Mouse (Mus musculus) naive thymus-derived CD4-positive, alpha-beta T cell, adult 2 months (primary cell): ENCODE data around the gene Otor.

Source experiments
- DNase-seq: peaks from one replicate; pipeline ENCODE4 v3.0.0-alpha.2; 2011; ENCODE audit warnings: low read depth

Gene Otor

DNA sequence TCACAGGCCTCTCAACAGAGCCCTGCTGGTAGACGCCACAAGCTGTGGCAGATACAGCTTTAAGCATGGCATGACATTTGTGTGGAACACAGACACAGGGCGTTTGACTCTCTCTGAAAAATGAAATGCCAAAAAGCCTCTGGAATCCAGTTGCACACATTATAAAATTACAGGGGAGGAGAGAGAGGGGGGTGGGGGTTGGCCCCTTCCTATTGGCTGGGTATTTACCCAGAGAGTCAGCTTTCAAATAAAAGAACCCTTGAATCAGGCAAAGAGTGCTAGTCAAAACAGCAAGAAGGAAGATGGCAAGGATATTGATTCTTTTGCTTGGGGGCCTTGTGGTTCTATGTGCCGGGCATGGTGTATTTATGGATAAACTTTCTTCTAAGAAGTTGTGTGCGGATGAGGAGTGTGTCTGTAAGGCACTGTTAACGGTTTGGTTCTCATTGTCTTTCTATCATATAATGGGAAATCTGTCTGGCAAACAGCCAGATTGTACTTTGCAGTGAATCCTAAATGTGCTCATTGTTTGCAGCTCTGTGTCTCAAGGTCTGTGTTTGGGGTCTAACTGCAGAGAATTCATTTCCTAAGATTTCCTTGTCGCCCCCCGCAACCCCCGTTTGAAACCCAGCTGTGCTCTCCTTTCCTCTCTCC lies at the start of gene Otor:
Otor (plus strand) TSS at position 276 of the 654 bp plus-strand sequence.
- no peak for DNase-seq

DNA sequence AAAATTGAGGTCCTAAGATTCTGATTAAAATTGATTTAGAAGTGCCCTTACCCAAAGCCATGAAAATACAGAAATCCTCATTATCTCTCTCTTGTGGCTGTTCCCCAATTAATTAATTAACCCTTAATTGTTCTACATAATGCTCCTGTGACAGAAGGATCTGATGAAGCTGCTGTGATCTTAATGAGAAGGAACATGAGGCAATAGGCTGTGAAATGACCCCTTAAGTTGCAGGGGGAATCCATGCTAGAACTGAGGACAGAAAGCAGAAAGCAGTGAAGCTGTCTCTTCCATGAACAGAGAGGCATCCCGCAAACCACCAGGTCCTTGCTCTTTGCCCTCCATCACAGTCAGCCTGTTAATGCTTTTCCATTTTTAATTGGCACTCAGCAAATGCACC lies 47.0 kb upstream of the Otor start:
- no peak for DNase-seq

DNA sequence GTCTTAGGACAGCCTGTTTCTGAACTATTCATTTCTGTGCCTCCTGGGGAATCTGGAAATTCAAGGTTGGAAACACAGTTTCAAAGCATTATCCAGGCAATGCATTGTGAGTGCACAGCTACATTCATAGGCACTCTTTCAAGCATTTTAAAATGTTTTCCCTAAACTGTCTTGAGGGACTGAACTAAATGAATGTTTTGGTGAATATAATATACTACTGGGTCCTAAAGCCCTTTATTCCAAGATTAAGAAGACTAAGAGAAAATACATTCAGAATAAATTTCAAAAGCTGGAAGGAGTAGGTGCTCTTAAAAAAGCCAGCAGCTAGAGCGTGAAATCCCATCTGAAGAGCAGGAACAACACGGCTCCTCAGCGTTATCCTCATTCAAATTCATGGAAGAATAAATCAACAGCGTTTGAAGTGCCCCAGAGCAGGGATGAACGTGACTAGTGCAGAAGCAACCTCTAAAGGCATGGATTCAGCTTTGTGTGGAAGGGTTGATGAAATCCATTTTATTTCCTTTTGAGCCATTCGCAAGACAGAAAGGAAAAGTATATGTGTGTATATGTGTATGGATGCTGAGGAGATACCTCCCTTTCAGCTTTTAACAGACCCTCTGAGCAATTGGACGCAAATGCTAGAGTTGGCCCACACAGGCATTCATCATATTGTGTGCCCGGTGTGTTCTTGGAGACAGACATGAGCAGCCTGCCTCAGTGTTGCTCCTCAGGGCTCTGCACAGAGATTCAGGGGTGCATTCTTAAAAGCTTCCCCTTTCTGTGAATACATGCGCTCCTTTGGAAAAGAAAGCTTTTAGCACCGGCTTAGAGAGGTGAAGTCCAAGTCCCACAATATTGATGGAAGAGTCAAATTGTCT lies 45.7 kb upstream of the Otor start:
- no peak for DNase-seq

DNA sequence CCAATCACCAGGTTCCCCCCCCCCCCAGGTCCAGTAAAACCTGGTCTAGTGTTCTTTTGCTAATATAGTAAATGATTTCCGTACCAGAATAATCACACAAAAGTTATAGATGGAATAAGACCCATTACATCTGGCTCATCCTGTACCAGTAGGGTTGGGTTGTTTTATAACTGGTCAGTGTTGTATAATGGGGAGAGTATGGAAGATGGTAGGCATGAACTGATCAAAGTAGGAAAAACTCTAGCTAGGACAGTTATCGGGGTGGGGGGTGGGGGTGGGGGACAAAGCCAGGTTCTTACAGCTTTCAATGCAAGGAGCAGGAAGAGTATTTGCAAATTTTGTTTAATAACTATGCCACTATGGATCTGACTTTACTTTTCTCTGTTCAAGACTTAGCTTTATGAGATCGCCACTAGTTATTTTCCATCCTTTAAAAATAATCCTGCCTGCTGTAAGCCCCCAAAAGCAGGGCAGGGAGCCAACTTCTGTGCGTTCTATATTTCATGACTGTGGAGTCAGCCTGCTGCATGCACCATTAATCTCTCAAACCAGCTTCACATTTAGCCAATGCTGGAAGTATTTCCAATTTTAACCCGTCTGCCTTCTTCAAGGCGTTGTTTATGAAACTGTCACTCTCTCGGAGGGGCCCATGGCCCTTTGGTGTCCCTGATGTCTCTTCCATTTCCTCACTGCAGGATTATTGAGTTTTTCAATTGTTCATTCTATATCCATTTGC lies 43.8 kb upstream of the Otor start:
- DNase-seq = no peak

DNA sequence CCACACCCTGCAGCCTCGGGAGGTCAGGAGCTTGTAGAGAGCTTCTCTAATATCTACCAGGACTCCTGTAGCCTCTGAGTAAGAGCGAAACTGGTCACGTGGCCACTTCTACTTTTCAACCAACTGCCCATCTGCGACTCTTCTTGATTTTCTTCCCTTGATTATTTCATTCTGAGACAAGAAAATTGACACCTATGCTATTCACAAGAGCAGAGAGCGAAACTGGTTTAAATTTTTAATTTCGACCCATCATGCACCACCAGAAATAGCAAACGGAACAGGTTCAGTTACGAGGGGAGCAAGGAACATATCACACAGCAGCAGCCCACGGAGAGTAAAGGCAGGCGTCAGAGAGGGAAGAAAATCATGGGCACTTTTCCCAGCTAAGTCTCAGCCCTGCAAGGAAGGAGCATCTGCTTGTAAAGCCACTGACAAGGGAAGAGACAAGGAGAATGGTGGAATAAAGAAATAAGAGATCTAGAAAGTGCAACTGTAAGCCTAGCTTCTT lies 43.1 kb upstream of the Otor start:
- no peak for DNase-seq

DNA sequence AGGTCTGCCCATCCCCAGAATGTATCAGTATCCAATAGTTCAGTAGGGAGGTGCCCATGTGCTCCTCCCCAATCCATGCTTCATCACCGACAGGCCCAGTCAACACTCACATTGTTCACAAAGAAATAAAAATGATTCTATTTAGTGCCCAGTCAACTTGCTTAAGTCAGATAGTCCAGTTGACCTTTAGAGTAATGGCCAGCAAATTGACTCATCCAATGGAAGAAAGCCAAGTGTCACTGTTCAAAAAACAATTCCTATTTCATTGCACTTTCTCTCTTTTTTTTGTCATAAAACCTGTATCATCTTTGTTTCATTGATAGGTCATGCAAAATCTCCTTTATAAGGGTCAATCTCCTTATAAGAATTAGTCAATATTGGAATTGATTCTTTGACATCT lies 36.7 kb upstream of the Otor start:
- DNase-seq = no peak

DNA sequence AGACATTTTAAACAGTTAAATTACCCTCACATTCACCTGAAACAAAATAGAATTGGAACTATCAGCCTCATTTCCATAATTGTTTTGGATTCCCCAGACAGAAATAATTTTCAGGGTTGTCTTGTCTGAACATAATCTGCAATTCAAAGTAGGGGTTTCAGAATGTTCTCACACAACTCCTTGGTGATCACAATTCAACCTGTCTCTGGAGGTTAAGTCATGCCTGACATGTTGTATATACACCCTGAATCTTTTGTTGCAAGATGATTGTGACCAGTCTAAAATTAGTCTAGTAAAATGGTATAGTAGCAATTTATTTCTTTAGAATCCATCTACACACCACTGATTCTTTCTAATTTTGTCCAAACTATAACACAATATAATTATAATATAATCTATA lies 23.0 kb upstream of the Otor start:
- DNase-seq = no peak

DNA sequence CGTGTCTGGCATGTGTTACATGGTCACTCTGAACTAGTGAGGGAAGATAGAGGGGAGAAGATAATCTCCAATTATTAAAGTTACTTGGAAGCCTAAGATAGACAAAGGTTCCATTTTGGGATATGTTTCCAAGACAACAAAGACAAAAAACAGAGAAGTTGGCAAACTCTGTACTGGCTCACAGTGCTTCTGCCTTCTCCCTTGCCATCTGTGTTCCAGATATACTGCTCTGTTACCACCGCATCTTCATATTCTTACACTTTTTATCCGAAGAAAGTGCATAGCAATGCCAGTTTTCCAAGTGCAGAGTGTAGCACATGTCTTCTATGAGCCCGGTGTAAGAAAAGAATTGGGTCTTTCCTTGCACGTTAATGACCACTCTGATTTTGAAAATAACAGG lies 21.5 kb upstream of the Otor start:
- DNase-seq = no peak

DNA sequence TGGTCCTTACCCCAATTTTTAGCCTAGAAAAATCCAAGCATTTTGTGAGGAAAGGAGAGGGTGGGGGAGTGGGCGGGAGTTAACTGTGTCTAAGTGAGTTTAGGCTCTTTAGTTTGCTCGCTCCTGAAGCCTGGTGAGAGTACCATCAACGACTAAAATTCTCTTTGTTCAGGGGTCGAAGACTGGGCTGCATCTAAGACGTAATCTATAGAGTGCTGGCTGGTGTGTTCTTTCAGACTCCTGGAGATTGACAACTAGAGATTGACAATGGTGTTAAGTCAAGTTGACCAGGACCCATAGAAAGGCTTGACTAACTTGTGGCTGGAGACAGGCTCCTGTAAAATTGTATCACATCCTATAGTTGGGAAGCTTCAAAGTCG lies 15.9 kb upstream of the Otor start:
- DNase-seq = no peak

DNA sequence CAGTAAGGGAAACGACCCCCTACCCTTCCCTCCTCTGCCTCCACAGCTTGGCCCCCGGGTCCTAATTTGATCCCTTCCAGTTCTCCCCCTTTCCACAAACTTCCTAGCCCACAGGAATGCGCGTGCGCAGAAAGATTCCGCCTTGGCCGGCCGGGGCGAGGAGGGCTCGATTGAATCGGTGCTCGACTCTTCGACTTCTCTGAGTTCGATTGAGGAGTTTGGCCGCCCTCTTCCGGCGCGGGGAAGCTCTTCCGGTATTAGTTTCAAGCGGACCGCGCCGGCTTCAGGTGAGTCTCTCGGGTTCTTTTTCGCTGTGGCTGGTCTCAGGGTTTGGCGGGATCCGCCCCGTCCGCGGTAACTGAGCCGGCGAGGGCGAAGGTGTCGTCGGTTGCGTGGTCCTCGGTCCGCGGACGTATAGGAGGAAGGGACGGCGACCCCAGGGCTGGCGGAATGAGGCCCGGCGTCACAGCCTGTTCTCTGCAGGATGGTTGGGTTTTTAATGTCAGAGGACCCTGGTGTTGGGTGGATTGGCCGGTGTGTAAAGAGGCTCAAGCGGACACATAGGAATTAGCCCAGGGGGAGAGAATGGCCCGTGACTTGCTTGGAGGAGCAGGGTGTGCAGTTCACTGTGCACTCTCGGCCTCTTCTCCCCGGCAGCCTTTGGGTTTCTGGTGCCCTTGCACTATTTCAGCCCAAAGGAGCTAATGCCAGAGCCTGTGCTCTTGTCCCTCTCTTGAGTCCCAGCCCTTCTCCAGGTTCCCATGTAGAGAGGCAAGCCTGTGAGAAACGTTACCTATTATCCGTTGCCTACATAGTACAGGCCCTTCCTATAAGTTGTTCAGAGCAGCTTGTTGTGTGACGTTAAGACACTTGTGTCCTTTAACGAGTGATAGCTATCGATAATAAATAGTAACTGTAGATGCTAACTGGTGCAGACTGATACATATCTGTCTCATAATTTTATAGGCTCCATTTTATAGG lies 15.2 kb upstream of the Otor start, which contains the start of gene Snrpb2:
Snrpb2 (plus strand) TSS at position 228 of the 981 bp plus-strand sequence.
- DNase-seq = peak; percentile 87

DNA sequence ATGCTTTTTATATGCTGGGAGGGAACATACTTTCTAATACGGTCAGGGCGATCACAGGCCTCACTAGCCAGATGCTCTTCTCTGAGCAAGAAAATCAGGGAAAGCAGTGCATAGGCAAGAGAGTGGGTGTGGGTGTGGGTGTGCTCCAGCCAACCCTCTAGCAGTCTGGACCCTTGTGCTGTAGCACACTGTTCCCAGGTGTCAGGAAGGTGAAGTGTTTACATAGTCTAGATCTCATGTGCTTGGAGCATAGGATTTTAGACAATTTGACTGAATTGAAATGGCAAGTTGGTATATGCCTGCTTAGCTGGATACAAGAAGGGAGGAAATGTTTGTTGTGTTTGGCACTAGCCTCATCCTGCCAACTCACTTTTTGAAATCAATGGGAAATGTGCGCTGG lies 12.4 kb upstream of the Otor start:
- DNase-seq = no peak

DNA sequence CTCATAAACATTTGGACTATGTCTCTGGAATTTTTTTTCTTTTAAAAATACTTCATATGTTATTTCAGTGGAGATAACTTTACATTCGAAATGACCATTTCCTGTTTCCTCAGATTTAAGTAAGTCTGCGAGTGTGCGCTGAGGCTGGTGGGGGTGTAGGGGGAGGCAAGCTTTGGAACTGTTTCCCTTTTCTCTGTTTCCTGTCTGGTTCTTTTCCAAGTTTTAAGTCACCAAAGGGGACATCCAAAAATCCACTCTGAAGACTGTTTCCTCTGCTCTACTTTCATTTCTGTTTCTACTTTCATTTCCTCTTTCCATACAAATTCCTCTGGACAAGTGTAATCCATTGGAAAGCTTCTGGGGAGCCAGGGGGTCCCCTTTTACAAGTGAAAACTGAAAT lies 3.4 kb downstream of the Otor start:
- no peak for DNase-seq

DNA sequence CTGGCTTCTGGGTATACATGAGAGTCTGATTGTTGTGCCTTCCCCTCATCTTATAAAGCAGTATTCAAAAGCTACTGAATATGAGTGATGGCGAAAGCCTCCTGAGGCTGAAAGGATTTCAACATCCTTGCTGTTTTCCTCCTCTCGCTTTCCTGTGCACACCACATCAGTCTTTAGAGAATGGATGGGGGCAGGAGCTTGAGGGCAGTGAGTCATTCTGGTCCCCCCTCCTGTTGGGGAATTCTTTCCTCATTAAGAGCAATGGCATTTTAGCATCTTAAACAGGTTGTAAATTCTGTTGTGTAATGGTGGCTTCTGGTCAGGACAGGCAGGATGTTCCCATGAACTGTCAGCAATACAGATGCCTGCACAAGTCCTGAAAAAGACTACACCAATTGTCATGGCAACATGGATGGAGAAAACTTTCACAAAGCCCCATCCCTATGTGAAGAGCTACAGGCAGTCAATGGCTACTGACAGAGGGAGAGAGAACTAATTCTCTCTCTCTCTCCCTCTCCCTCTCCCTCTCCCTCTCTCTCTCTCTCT lies 6.7 kb downstream of the Otor start:
- DNase-seq = no peak

DNA sequence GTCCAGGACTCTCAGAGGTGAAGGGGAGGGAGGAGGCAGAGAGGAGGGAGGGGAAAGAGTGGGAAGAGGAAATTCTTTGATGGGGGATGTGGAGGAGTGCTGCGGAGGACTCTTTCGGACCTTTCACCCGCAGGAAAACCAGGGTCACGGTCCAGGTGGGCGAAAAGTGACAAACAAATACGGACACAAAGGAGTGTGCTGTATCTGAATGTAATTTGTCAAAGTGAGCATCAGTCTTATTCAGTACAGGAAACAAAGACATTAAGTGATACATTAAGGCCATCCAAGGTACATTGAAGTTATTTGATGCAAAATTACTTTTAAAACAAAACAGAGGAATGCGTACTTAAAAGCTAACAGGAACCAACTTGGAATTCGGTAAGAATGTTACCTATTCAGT lies 11.6 kb downstream of the Otor start:
- no peak for DNase-seq

DNA sequence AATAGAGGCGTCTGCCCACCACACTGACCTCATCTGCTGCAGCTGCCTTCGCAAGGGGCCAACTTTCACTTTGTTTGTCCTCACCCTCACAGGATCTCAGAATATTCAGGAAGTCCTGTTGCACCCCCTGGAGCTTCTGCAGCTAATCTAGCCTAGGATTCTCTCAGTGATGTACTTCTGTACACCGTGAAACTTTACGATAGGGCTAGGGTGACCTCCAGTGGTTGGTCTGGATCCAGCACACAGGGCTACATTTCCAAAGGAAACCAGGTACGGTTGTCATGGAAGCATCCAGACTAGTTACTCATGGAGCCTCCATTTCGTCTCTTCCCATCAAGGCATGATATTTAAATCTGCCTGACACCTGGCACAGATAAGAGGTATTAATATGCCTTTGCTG lies 15.5 kb downstream of the Otor start:
- no peak for DNase-seq

DNA sequence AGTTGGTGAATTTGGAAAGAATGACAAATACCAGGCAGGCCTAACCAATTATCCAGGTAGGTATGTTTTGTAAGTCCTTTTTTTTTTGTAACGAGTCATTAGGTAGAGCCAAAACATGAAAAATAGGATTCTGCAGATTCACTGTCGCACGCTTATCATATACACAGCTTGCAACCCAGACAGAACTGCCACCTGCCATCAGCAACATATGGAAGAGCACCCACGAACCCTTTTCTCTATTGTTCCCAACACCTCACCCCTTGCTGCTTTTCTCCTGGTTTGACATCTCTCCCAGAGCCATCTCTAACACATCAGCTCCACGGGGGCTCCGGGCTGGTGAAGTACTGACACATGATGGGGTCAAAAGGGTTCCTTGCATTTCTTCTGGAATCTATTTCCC lies 16.5 kb downstream of the Otor start:
- DNase-seq = no peak

DNA sequence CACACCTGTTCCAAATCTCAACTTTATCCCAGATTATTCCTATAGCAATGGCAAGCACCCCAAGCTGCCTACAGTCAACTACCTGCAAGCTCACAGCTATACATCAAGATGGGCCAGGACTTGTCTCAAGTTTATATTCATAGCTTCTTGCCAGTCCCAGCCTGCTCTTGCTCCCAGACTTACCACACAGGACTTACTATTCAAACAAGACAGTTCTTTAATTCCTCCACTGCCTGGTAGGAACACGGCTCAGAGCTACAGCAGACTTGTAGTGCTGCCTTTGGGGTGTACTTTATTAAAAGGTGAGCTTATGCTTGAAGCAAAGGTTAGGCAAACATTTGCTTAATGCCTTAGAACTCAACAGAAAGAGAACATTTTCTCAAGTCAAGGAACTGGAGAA lies 18.9 kb downstream of the Otor start:
- no peak for DNase-seq

DNA sequence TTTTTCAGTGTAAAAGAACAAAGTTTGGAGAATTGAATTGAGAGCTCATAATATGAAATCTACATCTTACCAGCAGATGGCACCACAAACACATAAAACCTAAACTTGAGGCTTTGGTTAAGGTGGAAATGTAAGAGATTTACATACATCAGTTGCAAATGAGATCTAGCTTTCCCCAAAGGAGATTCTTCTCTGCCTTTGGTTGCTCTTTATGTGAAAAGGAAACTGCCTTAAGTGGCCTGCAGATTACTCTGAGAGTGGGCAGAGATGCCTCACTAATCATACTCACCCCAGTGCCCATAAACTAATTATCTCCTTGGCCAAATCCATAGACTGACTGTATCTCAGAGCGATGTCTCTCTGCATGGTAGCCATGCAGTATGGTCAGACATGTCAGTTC lies 35.6 kb downstream of the Otor start:
- peak; percentile 1 for DNase-seq

DNA sequence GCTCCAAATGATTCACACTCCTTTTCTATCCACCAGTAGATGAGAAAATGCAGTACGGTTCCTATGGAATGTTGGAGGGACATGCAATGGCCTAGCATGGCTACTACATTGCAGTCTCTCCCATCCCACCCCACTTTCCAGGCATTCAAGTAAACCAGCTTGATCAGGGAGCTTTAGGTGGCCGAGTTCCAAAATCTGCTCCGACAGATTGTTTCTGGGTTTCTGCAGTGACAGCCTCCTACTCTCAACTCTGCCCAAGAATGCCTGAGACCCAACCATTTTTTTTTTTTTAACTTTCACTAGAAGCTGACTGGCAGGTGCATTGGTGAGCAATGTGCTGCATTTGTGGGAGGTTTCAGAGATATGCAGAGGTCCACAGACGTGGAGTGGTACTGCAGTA lies 36.4 kb downstream of the Otor start:
- no peak for DNase-seq

DNA sequence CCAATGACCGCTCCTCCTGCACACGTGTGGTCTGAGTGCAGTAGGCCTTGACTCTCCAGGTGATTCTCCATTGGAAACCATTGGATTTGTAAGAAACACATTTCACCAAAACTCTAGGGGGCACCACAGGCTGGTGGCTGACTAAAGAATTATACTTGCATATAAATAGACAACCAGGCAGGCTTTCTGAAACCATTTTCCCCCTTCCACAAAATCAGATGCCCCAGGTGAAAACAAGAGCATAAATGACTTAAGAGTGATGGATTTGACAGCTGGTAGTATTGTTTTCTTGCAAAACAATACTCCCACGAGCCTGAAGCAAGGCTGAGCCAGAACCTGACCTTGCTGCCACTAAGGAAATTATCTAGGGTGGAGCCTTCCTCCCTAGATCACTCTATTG lies 39.2 kb downstream of the Otor start:
- no peak for DNase-seq

DNA sequence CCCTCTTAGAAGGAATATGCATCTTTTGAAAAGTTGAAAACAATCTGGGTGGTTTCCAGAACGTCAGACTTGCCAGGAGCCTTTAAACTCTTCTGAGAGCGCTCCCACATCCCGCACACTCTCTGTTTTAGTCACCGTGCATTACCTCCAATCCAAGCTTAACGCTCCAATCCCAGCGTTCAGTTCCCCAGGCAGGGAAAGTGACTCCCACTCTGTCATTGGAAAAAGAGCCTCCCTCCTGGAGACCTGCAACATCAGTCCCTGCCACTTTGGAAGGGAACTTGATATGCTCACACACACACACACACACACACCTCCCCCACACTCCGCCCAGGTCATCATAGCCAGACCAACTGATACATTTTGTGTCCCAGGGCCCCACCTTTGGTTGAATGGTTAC lies 39.9 kb downstream of the Otor start:
- DNase-seq = no peak
